15 mouse cellular contexts compared by ENCODE assay signal in genomic region chr9:97282090-97282489, GRCm38 (mm10).
"Had no signal": no experiment of that assay in that cellular context is flagged by ENCODE, and none has a peak within 500 bp of the region (broad histone marks: within the 10 kb centered on the region; RNA-seq: fewer than 3 reads in every experiment).

No protein-coding gene starts in this region.

- DNase-seq: liver, postnatal 0 days; lung, adult 2 months; lung, postnatal 14 days; lung, postnatal 4 days; midbrain, embryonic 14.5 days; right cerebral cortex, postnatal 14 days; spleen, adult 18-20 months; thymus, adult 18-20 months; thymus, postnatal 14 days; thymus, postnatal 36 days had no signal

- H3K9ac ChIP-seq: liver, embryonic 15.5 days; liver, postnatal 0 days; lung, embryonic 15.5 days; midbrain, embryonic 12.5 days; neural tube, embryonic 12.5 days had no signal

- H3K4me3 ChIP-seq: liver, embryonic 15.5 days; lung, embryonic 15.5 days; midbrain, embryonic 10.5 days; midbrain, embryonic 12.5 days; neural tube, embryonic 12.5 days had no signal

- H3K9me3 ChIP-seq: liver, embryonic 15.5 days; lung, embryonic 15.5 days; midbrain, embryonic 10.5 days; midbrain, embryonic 12.5 days; neural tube, embryonic 12.5 days had no signal

- H3K4me2 ChIP-seq: liver, embryonic 15.5 days; lung, embryonic 15.5 days; midbrain, embryonic 12.5 days; neural tube, embryonic 12.5 days had no signal

- H3K36me3 ChIP-seq: liver, embryonic 15.5 days; lung, embryonic 15.5 days; midbrain, embryonic 10.5 days; midbrain, embryonic 12.5 days; neural tube, embryonic 12.5 days had no signal

- H3K4me1 ChIP-seq: liver, embryonic 15.5 days; lung, embryonic 15.5 days; midbrain, embryonic 12.5 days had no signal

- H3K27ac ChIP-seq: liver, embryonic 15.5 days; lung, embryonic 15.5 days; midbrain, embryonic 10.5 days; midbrain, embryonic 12.5 days; neural tube, embryonic 12.5 days had no signal

- H3K27me3 ChIP-seq: liver, embryonic 15.5 days; lung, embryonic 15.5 days; midbrain, embryonic 12.5 days; neural tube, embryonic 12.5 days had no signal
